Mouse (Mus musculus) erythroblast, embryonic 14.5 days (primary cell): ENCODE results near the gene Alpk1.

Source experiments
- GATA1 ChIP-seq: IDR thresholded peaks from 2 replicates; pipeline ENCODE4 v1.6.1; 2012; ENCODE audit warnings: low read length, inconsistent platforms, mixed read lengths
- TAL1 ChIP-seq: IDR thresholded peaks from 3 replicates; pipeline ENCODE4 v1.6.1; 2012; ENCODE audit warnings: low read length, inconsistent platforms, mixed read lengths

DNA sequence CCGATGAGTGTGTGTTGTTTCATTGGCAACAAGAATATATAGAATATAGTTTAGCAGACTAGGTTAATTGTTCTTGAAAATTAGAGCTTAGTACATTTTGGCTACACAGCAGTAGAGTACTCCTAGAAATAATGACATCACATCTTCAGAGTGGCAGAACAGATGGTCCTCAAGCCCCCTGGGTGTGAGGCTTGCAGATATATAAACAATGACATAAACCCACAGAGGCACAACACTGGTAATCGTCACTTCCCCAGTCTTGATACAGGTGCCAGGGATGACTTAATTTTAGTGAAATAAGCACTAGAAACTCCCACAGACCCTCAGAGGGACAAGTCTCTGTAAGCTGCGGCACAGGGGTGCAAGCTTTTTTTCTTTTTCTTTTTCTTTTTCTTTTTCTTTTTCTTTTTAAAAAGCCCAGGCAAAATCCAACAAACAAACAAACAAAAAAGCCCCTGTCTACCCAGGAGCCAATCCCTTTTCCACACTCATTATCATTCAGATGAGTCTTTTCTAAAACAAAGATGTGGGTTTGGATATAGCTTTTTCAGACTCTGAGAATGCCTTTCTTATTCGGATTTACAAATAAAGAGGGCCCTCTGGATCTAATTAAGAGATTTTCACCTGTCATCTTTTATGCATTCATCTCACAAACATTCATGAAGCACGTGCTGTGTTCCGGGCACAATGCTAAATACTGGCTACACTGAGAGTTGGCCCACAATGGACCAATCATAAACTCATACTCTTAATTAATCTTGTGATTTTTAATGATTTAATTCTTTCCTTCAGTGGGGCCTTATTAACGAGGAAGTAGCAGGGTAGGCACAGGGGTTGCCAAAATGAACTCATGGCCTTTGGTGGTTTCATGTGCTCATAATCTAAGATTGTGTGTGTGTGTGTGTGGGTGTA, 128.3 kb downstream of the Alpk1 start:
- TF ChIP-seq GATA1 (no peak), TAL1 (no peak)
